Comparison of ENCODE assay signal across 8 mouse cellular contexts in genomic region chr4:8084954-8085639, GRCm38 (mm10).
DNase-seq lines count a peak whose midpoint lies in the region; ATAC-seq lines count a peak whose summit lies in the region.

No protein-coding gene starts in this region.

- WGBS in hindbrain, embryonic 16.5 days, result 35% methylated on average over 16 of the region's 16 CpGs

- no peaks in the 10 kb centered on the region for H3K4me1 ChIP-seq in hindbrain, embryonic 16.5 days (ENCODE audit: control insufficient read depth, insufficient read depth, low read depth, low read length)

- no peaks in the 10 kb centered on the region for H3K27me3 ChIP-seq in hindbrain, embryonic 16.5 days (replicated peaks; ENCODE audit: control insufficient read depth, insufficient read depth, low read length)

- ATAC-seq in hindbrain, embryonic 16.5 days, result peak; percentile 95
- peak; percentile 83 for ATAC-seq in megakaryocyte, adult 5-6 weeks (ENCODE audit: poor library complexity, severe bottlenecking)

- DNase-seq in T-cell, adult 2 months (ENCODE audit: low spot score), result peak; percentile 49
- peak; percentile 53 to 78 for DNase-seq in cerebellum, postnatal 25 days
- peak; percentile 14 for DNase-seq in gastrocnemius, adult 18-20 months (ENCODE audit: low spot score)
- peak; percentile 53 to 57 for DNase-seq in layer of hippocampus, postnatal 36 days
- peak; percentile 80 to 83 for DNase-seq in right cerebral cortex, adult 2 months (ENCODE audit: low spot score in 2 of 2)
- peak; percentile 73 for DNase-seq in urinary bladder, postnatal 14 days (ENCODE audit: low spot score)

- H3K9me3 ChIP-seq in hindbrain, embryonic 16.5 days (ENCODE audit: control insufficient read depth, low read length), result no peaks in the 10 kb centered on the region

- no peak overlapping the region for H3K9ac ChIP-seq in hindbrain, embryonic 16.5 days (ENCODE audit: low read depth, low read length)

- H3K27ac ChIP-seq in hindbrain, embryonic 16.5 days (ENCODE audit: low read depth, low read length), result no peak overlapping the region

- no peaks in the 10 kb centered on the region for H3K36me3 ChIP-seq in hindbrain, embryonic 16.5 days (ENCODE audit: control insufficient read depth, insufficient read depth, low read length)

- no peak overlapping the region for H3K4me3 ChIP-seq in hindbrain, embryonic 16.5 days (ENCODE audit: low read length)

- H3K4me2 ChIP-seq in hindbrain, embryonic 16.5 days (ENCODE audit: low read length), result no peak overlapping the region

Comparison
In these comparisons a context has a peak if more than half of its experiments do, and no peak if none do; other contexts are left out.
1. DNase-seq: peak in every context shown above with its lines; median percentile 82 in right cerebral cortex, adult 2 months; 73 in urinary bladder, postnatal 14 days; 66 in cerebellum, postnatal 25 days; 55 in layer of hippocampus, postnatal 36 days; 49 in T-cell, adult 2 months; 14 in gastrocnemius, adult 18-20 months.